Mouse (Mus musculus): ENCODE results near the gene Pfdn2.
"Not testable (repeated sequence)": the region's sequence is repeated elsewhere in the genome, so short reads cannot be mapped to it uniquely, and the experiment has no call there.

DNA sequence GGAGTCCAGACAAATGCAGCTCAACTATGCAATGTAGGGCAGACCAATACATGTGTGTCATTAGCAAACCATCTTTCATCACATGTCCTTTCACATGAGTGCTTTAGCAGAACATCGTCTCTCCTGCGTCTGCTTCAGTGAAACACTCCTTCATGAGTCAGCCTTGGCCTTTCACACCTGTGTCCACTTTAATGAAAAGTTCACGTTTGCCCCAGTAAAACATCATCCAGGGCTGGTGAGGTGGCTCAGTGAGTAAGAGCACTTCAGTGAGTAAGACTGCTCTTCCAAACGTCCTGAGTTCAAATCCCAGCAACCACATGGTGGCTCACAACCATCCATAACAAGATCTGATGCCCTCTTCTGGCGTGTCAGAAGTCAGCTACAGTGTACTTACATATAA lies 39.3 kb upstream of the Pfdn2 start:
- TF ChIP-seq CTCF, EP300 (IDR thresholded peaks at IDR 0.05; ENCODE audit: low read depth): not testable (repeated sequence)
